Mouse (Mus musculus) naive thymus-derived CD4-positive, alpha-beta T cell, adult 2 months (primary cell): Measurements from ENCODE around the gene Keap1.
"Not testable (repeated sequence)": the region's sequence is repeated elsewhere in the genome, so short reads cannot be mapped to it uniquely, and the experiment has no call there.

Experiments used
- DNase-seq: peaks from one replicate; pipeline ENCODE4 v3.0.0-alpha.2; 2011; ENCODE audit warnings: low read depth

The Keap1 gene

DNA sequence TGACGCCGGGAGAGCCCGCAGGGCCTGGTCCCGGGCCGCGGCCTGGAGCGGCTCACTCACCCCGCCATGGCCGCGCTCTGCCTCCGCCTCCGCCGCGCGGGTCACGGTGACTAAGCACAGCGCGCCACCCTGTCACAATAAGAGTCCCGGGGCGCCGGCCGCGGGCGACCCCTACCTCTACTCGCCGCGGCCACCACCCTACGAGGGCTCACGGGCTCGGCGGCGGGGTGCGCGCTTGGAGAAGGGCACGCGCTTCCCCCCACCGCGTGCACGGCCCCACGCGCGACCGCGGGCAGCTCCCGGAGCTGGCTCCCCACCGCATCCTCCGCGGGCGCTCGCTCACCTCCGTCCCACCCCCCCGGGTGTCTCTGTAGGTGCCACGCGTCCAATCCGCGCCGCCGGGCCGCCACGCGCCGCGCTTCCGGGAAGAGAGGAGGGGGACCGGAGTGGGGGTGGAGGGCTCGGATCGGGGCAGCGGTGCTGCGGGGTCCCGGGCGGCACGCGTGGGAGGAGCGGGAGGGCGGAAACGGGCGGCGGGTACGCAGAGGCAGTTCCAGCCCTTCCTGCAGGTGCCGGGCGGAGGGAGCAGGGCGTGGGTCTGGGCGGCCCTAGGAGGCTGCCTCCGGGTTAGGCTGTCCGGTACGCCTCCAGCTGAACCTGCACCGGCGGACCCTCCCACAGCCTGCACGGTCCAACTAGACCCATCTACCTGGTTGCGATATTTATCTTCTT lies at the start of gene Keap1:
Gene Keap1 (minus strand): TSS at position 629 of the 732 bp plus-strand sequence.
- DNase-seq, result peak; percentile 85

DNA sequence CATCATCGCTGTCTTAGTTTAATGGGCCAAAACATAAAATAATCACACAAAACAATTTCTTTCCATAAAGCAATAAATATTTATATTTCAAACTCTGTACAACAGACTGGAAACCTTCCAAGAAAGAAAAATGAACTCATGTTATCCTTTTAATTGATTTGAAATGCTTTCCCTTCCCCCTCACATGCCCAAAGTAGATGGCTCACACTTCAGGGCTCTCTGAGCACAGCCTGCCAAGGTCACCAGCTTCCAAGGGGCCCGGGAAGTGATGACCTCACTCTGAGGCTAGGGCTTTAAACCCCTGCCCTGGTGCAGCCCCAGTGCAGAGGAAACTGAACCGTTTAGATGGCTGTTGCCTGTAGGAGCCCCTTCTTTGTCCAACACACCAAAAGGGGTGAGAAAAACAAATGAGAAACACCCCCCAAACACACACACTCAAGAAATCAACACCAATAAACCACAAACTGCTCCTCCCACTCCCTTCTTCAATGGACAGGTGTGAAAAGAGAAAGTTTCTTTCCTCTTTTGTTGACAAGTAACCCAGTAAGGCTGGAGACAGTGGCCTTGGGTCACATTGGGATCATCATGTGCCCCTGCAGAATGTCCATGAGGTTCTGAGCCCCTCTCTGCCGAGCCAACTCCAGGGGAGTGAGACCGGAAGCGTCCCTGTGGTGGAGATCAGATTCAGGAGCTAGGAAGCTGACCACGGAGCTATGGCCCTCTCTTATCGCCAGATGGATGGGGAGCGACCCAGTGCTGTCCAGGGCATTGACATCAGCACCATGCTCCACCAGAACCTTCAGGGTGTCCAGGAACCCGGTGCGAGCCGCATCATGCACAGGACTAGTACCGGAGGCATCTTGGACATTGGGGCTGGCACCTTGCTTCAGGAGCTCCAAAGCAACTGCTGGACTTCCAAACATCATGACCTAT lies 49.5 kb upstream of the Keap1 start:
- DNase-seq, result no peak

DNA sequence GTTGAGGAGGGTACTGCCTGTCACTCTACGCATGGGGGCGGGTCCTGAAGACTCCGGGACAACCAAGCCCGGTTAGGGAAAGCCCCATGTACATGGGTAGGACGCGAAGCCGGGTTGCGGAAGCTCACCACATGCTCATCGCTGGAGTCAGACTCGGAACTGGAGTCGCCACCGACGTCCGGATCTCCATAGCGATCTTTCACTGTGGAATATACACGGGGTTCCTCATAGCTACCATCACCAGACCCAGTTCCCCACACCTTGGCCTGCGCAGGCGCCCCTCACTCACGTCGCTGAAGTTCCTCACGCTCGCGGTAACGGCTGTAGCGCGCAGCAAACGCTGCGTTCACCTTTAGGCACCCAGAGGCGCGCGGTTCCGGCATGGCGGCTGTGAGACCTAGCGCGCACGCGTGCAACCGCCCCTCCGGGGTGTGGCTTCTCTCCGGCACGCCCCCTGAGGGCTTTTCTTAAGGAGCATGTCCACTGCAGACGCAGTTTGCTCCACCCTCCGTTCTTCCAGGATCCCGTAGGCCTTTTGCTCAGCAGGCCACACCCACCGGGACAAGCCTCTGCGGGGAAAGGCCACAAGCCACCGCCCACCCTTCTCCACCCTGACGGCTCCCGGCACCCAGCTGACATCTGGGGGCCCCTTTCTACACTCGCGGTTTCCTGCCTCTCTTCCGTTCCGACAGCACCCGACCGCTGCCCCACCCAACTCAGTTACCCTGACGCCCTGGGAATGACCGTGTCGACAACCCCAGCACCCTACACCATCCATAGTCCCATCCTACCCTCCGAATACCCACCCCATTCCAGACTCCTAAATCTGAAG lies 48.6 kb upstream of the Keap1 start, which contains the start of gene Kri1:
Gene Kri1 (minus strand): TSS at position 399 of the 832 bp plus-strand sequence.
- DNase-seq, result peak; percentile 99

DNA sequence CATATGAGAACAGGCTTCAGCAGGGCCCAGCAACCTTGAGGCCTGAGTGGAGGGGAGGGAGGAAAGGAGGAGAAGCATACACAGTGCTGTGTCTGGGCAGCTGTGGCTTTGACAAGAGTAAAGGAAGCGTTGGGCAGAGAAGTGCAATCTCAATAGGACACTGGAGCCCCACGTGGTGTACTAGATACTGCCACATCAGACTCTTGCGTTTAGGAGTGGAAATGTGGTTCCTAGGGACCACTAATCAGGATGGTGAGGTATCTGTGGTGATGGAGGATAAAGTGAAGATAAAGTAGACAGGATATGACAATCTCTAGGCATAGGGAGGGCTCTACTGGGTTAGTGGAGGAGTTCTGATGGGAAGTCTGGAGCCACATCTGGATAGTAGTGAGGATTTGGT lies 47.6 kb upstream of the Keap1 start:
- peak; percentile 54 for DNase-seq

DNA sequence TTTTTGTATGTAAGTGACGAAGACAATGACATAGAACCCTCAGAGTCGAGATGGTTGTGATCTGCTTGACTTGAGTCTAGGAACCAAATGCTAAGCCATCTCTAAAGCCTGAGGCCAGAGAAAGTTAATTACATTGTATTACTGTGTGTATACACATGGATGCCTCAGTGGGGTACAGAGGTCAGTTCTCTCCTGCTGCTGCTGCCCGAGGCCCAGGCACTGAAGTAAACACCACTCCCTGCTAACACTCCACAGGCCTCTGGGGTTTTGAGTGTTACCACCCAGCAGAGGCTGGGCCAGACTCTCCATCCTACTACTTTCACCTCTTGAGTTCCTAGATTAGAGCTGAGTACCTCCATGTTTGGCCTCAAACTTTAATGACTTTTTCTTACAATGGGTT lies 44.8 kb upstream of the Keap1 start:
- no peak for DNase-seq

DNA sequence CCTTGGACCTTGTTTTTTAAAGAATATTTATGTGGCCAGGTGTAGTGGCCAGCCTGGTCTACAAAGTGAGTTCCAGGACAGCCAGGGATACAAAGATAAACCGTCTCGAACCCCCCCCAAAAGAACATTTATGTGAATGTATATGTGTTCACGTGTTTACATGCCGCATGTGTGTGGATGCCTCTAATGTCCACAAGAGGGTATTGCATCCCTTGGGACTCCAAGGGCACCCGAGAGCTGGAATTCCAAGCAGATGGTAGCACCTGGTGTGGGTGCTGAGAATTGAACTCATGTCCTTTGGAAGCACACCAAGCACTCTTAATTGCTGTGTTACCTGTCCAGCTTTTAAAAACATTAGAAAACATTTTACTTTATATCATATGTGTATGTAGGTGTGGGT lies 44.4 kb upstream of the Keap1 start:
- DNase-seq, result no peak

DNA sequence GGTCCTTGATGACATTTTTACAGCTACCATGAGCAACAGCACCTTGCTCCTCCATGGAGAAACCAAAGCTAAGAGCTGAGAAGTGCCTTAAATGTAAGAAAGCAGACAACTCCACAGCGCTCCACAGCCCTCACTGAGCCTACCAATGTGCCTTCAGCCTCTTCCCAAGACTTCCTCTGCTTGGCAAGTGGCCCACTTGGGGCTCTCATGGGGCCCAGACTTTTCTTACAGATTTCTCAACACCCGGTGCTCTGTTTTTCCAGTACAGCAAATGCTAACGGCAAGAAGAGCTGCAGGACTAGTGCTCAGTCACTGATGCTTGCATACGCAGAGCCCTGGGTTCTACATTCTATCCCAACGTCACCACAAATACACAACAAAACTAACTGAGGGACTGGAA lies 38.6 kb upstream of the Keap1 start:
- DNase-seq, result no peak

DNA sequence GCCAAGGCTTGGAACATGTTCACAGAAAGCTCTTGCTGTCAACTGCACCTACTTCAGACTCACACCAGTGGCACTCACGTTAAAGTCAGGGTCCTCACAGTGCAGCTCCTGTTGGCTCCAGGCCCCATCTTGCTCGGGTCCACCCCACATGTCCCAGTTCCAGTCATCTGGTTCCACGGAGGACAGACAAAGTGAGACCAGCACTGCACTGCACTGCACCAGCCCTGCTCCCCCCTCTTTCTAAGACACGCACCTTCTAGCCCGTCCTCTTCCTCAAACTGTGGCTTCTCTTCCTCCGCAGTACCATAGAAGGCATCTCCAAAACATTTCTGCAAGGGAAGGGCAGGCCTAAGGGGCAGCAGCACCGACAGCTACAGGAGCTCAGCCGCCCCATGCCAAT lies 37.1 kb upstream of the Keap1 start:
- DNase-seq, result no peak

DNA sequence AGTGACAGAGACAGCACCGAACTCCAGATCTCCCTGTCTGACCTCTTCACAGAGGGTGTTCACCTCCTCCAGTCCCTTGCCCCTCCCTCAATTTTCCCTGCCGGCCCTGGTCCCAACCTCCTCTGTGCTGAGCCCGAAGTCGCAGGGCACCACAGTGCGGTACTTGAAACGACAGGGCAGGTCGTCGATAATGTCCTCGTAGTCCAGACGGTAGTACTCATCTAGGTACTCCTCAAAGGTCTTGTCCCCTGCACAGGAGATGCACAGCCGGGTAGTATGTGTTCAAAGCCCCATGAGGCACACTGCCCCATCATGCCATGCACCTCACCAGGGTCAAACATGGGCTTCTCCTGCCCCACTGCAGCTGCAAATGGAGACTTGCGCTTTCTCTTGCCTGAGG lies 36.6 kb upstream of the Keap1 start:
- DNase-seq, result no peak

DNA sequence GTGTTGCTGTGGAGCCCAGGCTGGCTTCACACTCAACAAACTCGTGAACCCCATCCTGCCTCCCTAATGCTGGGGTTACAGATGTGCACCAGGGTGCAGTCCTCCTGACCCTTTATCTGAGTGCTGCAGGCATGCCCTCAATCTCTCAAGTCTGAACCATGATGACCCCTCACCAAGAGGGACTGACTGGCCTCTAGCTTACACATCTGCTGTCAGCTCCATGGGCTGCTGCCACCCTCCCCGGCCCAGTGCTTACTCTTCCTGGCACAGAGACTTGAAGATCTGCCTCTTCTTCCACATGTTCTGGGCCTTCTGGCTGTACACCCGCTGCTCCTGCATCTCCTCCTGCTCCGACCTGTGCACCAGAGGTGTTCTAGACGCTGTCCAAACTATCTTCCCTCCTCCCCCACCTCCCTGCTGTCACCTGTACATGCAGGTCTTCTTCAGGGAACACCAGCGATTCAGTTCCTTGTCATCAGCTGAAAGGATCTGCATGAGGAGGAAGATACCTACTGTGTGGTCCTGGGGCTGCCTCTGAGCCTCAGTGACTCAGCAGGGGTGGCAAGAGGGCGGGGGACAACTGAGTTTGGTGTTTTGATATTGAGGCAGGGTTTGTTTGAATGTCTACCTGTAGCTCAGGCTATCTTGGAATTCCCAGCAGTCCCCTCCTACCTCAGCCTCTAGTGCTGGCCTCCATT lies 36.0 kb upstream of the Keap1 start:
- no peak for DNase-seq

DNA sequence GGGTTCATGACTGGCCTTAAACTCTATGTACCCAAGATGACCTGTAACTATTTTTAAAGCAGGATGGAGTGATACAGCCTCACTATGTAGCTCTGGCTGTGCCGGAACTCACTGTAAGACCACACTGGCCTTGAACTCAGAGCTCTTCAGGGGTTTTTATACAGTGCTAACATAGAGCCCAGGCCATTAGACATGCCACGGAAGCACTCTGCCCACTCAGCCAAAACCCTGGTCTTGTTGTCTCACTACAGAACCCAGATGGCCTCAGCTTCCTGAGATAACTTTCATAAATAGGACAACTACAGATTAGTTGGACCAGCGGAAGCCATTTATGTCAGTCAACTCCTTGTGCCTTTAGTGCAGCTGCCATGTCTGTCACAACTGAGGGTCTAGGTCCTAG lies 35.2 kb upstream of the Keap1 start:
- no peak for DNase-seq

DNA sequence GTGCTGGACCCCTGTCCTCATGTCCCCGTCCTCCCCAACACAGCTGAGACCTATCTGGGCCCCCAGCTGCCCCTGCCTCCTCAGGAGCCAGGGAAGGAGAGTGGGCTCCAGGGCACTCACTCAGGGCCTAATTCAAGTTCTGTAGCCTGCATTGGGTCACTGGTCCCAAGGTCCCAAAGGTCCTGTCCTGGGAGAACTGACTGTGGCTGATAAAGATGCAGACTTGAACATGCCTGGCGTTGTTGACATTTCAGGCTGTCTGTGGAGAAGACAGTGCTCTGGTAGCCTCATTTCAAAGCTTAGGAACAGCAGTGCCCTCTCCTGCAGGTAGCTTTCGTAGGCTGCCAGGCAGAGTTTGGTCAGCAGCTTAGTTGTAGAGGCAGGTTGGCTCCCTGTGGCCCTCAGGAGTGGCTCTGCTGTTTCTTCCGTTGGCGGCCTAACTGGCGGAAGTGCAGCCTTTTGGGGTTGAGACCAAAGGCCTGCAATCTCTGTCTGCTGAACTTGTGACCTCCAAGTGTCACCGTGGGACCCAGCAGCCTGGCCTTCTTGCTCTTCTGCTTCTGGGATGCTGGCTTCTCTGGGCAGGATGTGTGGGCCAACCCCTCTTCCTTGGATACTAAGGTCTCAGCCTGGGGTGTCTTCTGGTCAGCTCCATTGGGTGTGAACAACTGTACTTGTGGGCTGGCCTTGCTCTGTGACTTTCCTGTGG lies 34.5 kb upstream of the Keap1 start:
- no peak for DNase-seq

DNA sequence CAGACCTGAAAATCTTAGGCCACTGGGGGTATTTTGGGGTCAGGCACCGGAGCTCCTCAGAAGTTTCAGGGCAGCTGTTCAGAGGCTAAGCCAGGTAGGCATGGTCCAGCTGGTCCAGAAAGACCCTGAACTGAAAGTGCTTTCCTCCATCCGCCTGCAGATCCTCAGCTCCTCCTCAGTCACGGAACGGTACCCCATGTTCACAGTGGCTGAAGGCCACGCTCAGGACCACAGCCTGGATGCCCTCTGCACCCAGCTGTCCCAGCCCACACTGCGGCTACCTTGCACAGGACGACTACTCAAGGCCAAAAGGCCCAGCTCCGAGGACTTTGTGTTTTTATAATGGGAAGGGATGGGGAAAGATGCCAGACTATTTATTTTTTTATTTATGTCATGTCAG lies 33.9 kb upstream of the Keap1 start:
- no peak for DNase-seq

DNA sequence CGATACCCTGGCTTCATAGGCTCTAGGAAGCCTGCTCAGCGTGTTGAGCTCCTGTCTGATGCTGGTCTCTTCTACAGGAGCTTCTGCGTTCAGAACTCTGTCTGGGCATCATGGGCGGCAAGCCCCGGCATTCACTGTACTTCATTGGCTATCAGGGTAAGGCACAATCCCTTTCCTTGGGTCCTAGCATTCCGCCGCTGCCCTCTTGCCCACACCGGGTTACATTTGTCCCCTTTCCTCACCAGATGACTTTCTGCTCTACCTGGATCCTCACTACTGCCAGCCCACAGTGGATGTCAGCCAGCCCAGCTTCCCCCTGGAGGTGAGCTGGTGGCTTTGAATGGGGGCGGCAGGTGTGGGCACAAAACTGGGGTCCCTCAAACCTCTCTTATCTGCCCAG lies 33.2 kb upstream of the Keap1 start:
- no peak for DNase-seq

DNA sequence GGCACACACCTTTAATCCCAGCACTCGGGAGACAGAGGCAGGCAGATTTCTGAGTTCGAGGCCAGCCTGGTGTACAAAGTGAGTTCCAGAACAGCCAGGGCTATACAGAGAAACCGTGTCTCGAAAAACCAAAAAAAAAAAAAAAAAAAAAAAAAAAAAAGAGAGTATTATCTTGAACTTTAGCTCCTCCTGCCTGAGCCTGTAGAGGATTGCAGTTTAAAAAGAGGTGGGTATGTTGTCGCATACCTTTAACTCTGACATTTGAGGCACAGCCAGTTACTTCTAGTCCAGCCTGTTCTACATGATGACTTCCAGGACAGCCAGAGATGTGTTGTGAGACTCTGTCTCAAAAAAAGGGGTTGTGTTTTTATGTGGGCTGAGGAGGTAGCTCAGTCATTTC lies 30.4 kb upstream of the Keap1 start:
- DNase-seq, result not testable (repeated sequence)

DNA sequence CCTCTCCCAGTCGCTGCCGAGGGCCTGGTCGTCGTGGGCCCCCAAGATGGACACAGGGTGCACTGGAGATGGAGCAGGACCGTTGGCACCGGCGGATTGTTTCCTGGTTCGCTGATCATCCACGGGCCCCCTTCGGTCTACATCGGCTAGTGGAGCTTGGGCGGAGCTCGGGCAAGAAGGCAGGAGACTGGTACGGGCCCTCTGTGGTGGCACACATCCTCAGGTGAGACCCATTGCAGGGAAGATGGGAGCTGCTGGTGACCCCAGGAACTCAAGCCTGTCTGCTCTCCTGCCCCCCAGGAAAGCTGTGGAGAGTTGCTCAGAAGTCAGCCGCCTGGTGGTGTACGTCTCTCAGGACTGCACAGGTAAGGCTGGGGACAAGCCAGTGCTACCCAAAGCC lies 29.1 kb upstream of the Keap1 start:
- no peak for DNase-seq

DNA sequence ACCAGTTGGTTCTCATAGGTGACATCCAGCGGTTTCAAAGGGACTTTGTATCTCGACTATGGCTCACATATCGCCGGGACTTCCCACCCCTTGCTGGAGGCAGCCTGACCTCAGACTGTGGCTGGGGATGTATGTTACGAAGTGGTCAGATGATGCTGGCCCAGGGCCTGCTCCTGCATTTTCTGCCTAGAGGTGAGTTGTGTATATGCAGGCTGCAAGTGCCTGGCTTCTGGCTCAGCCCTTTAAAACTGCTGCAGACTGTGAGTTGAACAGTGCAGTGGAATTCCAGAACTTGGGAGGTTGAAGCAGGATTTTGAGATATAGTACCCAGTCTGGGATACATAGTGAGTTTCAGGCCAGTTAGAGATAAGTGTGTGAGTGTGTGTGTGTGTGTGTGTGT lies 27.7 kb upstream of the Keap1 start:
- DNase-seq, result no peak

DNA sequence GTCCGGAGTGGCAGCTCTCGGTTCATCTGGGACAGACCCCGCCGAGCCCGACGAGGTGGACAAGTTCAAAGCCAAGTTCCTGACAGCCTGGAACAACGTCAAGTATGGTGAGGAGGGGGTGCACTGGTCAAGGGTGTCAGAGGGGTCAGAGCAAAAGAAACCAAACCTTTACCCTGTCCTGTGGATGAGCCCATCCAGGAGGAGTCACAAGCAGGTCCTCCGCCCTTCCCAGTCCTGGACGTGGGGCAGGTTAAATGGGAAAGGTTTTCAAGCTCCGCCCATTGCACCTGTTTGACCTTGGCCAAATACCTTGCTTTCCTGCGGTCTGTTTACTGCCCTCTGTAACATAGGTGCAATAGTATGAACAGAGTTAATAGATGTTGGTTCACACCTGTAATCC lies 26.4 kb upstream of the Keap1 start:
- DNase-seq, result no peak

DNA sequence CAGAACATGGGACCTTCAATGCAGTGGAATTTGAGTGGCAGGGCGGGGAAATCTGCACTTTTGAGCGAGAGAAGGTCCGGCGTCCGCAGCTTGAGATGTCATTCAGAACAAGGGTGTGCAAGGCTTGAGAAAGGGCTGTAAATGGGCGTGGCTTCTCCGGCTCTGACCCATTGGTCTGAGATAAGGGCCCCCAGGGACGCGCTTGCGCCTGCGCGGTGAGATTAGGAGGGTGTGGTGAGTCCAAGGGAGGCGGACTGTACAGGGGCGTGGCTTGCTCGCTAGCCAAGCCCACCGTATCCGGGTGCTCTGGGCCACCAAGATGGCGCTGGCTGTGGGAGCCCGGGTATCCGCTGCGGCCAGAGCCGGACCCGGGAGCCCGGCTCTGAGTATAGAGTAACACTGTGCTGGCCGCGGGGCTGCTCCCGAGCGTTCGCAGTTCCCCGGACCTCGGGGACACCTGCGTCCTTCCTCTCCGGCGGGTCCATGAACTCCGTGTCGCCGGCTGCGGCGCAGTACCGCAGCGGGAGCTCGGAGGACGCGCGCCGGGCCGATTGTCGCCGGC lies 25.9 kb upstream of the Keap1 start, which contains the start of gene Atg4d:
Gene Atg4d (plus strand): TSS at position 294 of the 562 bp plus-strand sequence.
- peak; percentile 91 for DNase-seq

DNA sequence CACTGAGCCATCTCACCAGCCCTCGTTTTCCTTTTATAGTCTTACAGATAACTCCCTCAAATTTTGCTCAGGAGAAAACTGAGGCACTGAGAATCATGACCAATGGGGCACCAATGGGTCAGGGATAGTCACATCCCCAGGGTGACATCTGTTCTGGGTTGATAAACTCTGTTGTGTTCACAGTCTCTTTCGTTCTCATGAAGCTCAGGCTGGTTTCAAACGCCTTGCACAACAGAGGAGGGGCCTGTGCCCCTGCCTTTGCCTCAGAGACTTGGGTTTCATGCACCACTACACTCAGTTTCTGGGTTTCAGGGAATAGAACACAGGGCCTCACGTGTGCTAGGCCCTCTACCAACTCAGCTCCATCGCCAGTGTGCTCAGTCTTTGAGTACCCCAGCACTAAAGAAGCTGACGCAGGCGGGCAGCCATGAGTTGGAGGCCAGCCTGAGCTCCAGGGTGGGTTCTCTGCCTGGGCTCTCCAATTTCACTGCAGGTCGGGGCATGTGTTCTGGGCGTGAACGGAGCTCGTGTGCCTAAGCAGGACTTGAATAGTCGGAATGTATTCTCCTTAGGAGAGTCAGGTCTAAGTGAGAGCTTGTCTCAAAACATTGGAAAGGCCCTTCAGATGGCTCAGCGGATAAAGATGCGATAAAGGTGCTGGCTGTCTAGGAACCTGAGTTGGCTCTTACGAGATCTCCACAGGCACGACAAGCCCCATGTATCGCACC lies 25.3 kb upstream of the Keap1 start:
- no peak for DNase-seq
